Mouse (Mus musculus): ENCODE measurements around the gene Gm20914.
"Not testable (repeated sequence)": the region's sequence is repeated elsewhere in the genome, so short reads cannot be mapped to it uniquely, and the experiment has no call there.

Gene Gm20914

GRCm38 (mm10) chrY:5725678-5726077 lies at the start of gene Gm20914:
Gene Gm20914 (plus strand): TSS chrY:5725978.
- not testable (repeated sequence) for DNase-seq (ENCODE audit: extremely low spot score, low read depth, low spot score)
